Mouse (Mus musculus) testis, adult 2 months (tissue): ENCODE data around the gene Rpl15. TPM values are rescaled to one million over a fixed set of nuclear protein-coding genes. Genes with fewer than 3 reads are reported as not detected.

Experiments used
- H3K27ac ChIP-seq: fragments of 200-500 bp; 2 replicates; pipeline ENCODE4 v1.5.1; 2012; ENCODE audit warnings: low read depth, low read length; ENCODE audit not compliant: control insufficient read depth, insufficient read depth
- H3K27me3 ChIP-seq: fragments of 200-500 bp; 2 replicates; pipeline ENCODE4 v1.6.1; 2012; ENCODE audit warnings: mild to moderate bottlenecking, low read length, moderate library complexity; ENCODE audit not compliant: control insufficient read depth, insufficient read depth
- H3K36me3 ChIP-seq: fragments of 200-500 bp; 2 replicates; pipeline ENCODE4 v1.6.1; 2012; ENCODE audit warnings: mild to moderate bottlenecking, low read length; ENCODE audit not compliant: control insufficient read depth, insufficient read depth
- H3K4me1 ChIP-seq: fragments of 200-500 bp; 2 replicates; pipeline ENCODE4 v1.6.1; 2012; ENCODE audit warnings: low read length; ENCODE audit not compliant: control insufficient read depth, insufficient read depth
- H3K4me3 ChIP-seq: fragments of 200-500 bp; 2 replicates; pipeline ENCODE4 v1.5.1; 2012; ENCODE audit warnings: low read depth, mild to moderate bottlenecking, low read length, moderate library complexity, mixed read lengths; ENCODE audit not compliant: control insufficient read depth
- CTCF ChIP-seq: fragments of 200-500 bp; IDR thresholded peaks from 2 replicates; pipeline ENCODE4 v1.5.1; 2012; ENCODE audit warnings: low read depth, mild to moderate bottlenecking, inconsistent platforms, low read length, moderate library complexity; ENCODE audit not compliant: control insufficient read depth, insufficient read depth, insufficient replicate concordance
- POLR2A ChIP-seq: fragments of 200-500 bp; IDR thresholded peaks from 2 replicates; pipeline ENCODE4 v1.6.1; 2012; ENCODE audit warnings: low read depth, mild to moderate bottlenecking, inconsistent platforms, low read length, moderate library complexity; ENCODE audit not compliant: control insufficient read depth
- polyA plus RNA-seq: library from polyadenylated mRNA; depleted of rRNA; stranded (reverse); fragments of >200 nt; gene quantifications from 2 replicates; pipeline ENCODE4 v1.2.3, GENCODE M21; 2012; rRNA removed

Rpl15 gene
- polyA plus RNA-seq, result 109 and 123 TPM in 2 replicates

DNA sequence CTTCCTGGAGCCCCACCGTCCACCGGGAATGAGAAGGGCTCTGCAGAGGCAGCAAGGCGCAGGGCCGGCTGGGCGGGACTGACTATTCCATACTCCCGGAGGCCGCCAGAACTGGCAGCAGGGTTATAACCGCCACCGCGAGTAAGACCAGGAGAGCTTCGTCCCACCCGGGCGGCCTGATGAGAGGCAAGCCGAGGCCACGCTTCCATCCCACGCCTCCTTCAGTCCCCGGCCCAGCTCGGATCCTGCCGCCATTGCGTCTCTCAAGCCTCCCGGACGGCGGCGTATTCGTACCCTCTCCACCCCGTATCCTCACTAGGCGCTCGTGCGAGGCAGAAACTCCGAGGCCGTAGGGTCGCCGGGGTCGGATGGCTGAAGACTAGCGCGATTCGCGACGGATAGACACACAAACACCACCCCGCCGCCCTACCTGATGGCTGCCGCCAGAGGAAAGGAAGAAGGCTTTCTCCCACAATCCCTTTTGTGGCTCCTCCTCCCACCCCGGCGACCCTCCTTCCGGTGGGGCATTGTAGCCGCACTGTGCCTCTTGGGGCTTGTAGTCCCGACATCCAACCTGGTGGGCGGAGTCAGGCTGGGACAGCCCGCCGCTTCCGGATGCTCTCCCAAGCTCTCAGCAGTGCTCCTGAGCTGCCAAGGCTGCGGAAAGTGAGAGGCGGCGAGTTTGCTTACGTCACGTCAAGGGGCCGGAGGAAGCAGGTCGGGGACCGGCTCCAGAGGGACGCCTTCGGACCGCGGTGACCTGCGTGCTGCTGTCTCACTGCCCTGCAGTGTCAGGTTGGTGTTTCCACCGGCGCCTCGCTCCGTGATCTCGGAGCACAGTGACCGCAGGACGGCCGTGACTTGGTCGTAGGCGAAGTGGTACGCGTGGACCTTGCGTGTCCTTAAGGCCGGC, at the start of gene Rpl15, which contains the start of gene Nkiras1:
Rpl15 (minus strand) TSS at position 863 of the 913 bp plus-strand sequence.
Nkiras1 (plus strand) TSS at position 608 of the 913 bp plus-strand sequence.
- no peaks in the 10 kb centered on the region for H3K27me3 ChIP-seq
- peak within 1 kb of the TSS; percentile 91 for H3K4me3 ChIP-seq
- TF ChIP-seq CTCF (no peak), POLR2A (peak; percentile 89; the same call in 1 of the 2 replicates)

DNA sequence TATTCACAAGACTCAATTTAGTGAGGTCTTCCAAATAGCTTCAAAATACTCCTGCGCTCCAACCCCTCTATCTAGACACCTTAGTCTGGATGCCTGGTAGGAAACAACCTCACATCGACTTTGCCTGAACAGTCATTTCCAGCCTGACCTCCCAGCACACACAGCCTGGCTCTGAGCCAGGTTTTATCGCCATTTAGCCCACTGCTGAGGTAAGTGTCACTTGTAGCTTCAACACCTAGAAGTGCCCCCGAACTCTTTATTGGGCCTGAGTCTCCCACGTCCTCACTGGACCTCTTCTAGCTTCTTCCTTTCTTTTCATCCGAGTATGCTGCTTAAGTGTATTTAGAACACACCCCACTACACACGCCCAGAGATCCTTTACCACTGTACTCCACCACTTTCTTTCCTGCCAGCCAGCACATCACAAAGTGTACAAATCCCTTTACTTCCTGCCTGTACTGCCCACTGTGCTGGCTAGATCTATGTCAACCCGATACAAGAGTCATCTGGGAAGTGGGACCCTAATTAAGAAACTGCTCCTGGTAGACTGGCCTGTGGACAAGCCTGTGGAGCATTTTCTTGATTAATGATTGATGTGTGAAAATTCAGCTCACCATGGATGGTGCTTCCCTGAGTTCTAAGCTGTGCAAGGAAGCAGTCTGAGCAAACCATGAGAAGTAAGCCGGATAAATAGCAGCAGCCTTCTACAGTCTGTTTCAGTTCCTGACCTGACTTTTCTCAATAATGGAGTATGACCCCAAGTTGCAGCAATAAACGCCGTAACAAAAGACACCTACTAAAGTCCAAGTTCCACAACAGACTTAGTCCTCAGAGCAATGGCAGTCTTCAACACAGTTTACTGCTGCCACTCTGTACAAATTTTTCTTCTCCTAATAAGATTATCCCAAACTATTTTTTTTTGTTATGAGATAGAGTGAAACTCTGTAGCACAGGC, 46.5 kb upstream of the Rpl15 start:
- no peaks in the 10 kb centered on the region for H3K36me3 ChIP-seq
- no peak overlapping the region for H3K4me3 ChIP-seq
- no peaks in the 10 kb centered on the region for H3K27me3 ChIP-seq
- no peak overlapping the region for H3K27ac ChIP-seq
- TF ChIP-seq CTCF (no peak), POLR2A (no peak)
- no peaks in the 10 kb centered on the region for H3K4me1 ChIP-seq

More for the DNA sequence above, at the start of gene Rpl15, which contains the start of gene Nkiras1:
- H3K36me3 ChIP-seq, result no peaks in the 10 kb centered on the region; the same call in 1 of the 2 replicates
- peaks cover 4% of the 10 kb centered on the region for H3K4me1 ChIP-seq
- peak within 1 kb of the TSS; percentile 87 for H3K27ac ChIP-seq

DNA sequence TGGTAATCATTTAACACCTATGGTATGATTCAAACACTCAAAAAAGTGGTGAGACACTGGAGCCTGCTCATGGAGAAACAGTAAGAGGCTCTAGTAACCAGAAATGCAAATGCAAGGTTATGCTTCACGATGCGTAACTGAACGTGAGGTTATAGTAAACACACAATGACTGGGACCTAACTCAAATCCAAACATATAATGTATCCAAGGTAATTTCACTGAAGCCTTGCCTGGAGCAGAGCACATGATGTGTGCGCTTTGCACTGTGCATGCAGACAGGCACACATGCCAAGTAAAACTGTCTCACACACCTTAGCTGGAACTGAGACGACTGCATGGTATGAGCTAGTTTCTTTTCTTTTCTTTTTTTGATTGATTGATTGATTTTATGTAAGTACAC, 33.0 kb upstream of the Rpl15 start:
- Histone ChIP-seq H3K27me3 (no peaks in the 10 kb centered on the region), H3K27ac (no peak overlapping the region), H3K36me3 (no peaks in the 10 kb centered on the region), H3K4me1 (no peaks in the 10 kb centered on the region), H3K4me3 (no peak overlapping the region)
- TF ChIP-seq POLR2A, result no peak
- TF ChIP-seq CTCF, result no peak

- H3K27ac ChIP-seq, result no peak overlapping the region
- H3K36me3 ChIP-seq, result no peaks in the 10 kb centered on the region
- no peaks in the 10 kb centered on the region for H3K4me1 ChIP-seq
- no peak for TF ChIP-seq CTCF
- TF ChIP-seq POLR2A, result no peak
- no peaks in the 10 kb centered on the region for H3K27me3 ChIP-seq
- no peak overlapping the region for H3K4me3 ChIP-seq
Observed at GRCm38 (mm10) chr14:18303262-18303661, 32.1 kb upstream of the Rpl15 start.

GRCm38 (mm10) chr14:18302750-18303149, 31.6 kb upstream of the Rpl15 start:
- no peaks in the 10 kb centered on the region for H3K36me3 ChIP-seq
- no peaks in the 10 kb centered on the region for H3K27me3 ChIP-seq
- no peak overlapping the region for H3K4me3 ChIP-seq
- no peak for TF ChIP-seq CTCF
- TF ChIP-seq POLR2A, result no peak
- no peaks in the 10 kb centered on the region for H3K4me1 ChIP-seq
- no peak overlapping the region for H3K27ac ChIP-seq

DNA sequence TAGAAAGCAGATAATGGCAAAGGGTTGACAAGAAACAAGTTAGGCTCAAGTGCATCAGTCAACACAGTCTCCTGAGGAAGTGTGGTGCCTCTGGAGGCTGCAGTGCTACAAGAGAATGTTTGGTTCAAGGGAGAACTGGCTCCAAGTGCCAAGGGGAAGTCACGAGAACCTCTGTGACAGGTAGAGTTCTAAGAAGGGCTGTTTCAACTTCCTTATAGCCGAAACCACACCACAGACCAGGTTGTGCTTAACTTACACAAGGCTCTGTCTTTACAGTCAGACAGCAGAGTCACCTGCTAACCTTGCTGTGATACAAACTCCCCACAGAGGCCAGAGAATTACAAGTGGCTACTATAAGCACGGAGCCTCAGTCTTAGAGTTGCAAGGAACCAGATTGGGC, 30.4 kb upstream of the Rpl15 start:
- Histone ChIP-seq H3K27ac (no peak overlapping the region), H3K4me3 (no peak overlapping the region), H3K4me1 (no peaks in the 10 kb centered on the region), H3K36me3 (no peaks in the 10 kb centered on the region), H3K27me3 (no peaks in the 10 kb centered on the region)
- TF ChIP-seq CTCF (no peak), POLR2A (no peak)
